Mouse (Mus musculus) heart, postnatal 10 days (tissue): ENCODE measurements around the gene 4933424G06Rik. TPM values are rescaled to one million over a fixed set of nuclear protein-coding genes. Genes with fewer than 3 reads are reported as not detected.

Experiments
- DNase-seq, 2 experiments: peaks; one replicate each; pipeline ENCODE4 v3.0.0; 2021
- intact Hi-C: fragments of 180-260 bp; cut with DNase I; formaldehyde crosslinking; loops from one replicate; pipeline ENCODE4 v1.15.1; 2025
- total RNA-seq, 2 experiments: library from RNA; stranded (reverse); gene quantifications; 2 replicates each; pipeline ENCODE4 v1.2.3; 2021

Gene 4933424G06Rik
- total RNA-seq, 2 experiments from 2014 or later: not detected

DNA sequence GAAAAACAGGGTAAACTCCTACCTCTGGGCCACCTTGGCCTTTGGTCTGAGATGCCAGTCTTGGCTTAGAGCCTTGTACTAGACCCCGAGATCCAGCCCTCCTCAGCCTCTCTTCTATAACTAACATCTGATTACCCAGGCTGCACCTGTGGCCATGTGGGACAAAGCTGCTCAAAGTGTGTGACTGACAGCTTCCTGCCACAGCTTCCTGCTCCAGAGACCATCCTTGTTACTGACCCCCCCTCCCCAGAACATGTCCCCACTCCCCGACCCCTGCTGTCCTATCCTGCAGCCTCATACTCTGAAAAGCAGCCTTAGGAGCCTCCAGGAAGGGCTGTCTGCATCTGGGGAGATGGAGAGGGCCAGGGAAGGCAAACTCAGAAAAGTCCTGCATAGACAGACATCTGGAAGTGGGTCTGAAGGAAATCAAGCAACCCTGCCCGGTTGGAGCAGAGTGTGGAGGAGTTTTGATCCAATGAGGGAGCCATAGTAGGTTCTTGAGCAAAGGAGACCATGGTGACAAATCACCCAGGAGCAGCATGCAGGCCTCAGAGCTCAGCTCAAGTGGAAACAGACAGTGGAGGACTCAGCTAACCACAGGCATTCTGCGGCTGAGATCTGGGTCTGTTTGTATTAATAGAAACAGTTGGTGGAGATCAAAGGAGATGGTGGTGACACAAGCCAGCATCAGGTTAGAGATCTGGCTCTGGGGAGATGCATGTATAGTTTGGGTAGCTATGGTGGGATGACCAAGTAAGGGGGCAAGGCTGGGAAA lies 56.7 kb downstream of the 4933424G06Rik start:
- no peak for DNase-seq
- intact Hi-C loops: no loop called here

DNA sequence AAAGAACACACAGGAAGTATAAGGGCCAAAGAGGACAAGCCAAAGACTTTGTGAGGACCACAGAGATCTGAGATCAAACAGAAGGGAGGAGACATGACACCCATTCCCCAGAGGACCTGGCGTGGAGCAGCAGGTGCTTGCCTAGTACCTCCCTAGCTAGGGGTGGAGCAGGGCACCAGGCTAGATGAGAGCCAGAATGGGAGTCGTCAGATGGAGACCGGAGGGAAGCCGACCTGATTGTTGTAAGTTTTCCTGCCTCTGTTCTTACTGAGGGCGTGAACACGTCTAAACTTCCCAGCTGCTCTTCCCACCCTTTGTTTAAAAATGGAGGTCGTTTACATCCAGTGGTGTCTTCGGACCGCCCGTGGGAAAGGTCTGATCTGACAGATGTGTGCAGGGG lies 57.4 kb downstream of the 4933424G06Rik start:
- DNase-seq: no peak
- intact Hi-C loops: no loop called here

GRCm38 (mm10) chr1:36768786-36769185 lies 58.8 kb downstream of the 4933424G06Rik start:
- DNase-seq: no peak
- intact Hi-C loops: no loop called here

DNA sequence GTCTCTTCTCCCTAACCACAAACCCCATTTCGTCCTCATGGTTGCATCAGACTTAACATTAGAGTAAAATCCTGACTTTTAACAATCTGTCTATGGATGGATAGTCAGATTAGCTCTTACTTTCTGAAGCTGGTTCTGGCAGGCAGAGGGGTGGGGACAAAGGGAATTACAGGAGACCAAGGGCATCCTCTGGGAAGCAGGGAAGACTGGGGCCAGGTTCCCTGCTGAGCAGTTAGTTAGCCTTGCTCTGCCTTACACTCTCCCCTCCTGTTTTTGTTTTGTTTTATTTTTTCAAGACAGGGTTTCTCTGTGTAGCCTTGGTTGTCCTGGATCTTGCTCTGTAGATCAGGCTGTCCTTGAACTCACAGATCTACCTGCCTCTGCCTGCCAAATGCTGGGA lies 60.0 kb downstream of the 4933424G06Rik start:
- intact Hi-C loops: no loop called here
- no peak for DNase-seq

DNA sequence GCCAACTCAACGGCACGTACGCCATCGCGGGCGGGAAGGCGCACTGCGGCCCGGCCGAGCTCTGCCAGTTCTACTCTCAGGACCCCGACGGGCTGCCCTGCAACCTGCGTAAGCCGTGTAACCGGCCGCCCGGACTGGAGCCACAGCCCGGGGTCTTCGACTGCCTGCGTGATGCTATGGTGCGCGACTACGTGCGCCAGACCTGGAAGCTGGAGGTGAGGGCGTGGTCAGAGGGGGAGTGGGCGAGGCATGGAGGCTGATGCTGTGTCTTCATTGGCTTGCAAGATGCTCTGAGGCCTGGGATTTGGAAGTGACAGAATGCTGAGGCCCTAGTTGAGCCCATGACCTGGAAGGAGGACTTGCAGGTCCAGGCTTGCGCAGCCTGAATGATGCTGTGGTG lies 61.0 kb downstream of the 4933424G06Rik start:
- intact Hi-C loops: no loop called here
- DNase-seq: no peak

DNA sequence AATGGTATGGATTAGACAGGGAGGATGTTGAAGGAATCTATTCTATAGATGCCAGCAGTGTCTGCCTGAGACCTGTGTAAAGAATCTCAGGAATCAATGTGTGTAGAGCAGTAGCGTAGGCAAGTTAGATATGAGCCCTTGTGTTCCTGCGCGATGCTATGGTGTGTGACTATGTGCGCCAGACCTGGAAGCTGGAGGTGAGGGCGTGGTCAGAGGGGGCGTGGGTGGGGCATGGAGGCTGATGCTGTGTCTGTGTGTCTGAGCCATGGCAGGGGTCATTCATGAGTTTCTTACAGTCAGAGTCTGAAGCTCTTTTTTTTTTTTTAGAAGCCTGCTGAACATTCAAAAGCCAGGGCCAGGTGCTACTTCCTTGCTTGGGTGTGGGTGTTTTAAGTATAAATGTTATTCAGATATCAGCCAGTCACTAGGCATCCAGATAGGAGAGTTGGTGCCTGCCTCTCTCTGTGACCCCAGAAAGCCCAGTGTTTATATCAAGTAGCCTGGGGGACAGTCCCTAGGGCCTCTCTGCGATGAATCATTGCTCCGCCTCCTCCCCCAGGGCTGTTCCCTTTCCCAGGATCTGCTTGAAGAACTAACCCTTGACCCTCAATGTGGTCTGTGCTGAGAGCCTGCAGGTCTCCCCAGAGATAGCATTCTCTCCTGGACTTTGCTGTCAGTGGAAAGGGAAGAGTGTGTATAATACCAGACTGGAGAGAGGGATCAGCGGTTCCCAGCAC lies 62.4 kb downstream of the 4933424G06Rik start:
- intact Hi-C loops: no loop called here
- DNase-seq: no peak

DNA sequence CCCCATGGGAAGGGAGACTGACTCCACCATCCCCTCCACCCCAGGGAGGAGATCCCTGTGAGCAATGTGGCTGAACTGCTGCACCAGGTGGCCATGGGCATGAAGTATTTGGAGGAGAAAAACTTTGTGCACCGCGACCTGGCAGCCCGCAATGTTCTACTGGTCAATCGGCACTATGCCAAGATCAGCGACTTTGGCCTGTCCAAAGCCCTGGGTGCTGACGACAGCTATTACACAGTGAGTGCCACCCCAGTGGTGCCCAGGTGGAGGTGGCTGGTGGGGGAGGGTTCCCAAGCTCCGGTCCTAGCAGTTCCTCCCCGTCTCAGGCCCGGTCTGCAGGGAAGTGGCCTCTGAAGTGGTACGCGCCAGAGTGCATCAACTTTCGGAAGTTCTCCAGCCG lies 70.8 kb downstream of the 4933424G06Rik start:
- DNase-seq: no peak
- intact Hi-C loops: loop anchor here (5.0 to 10.0 kb wide), 3 partner anchors 352 to 624 kb away; no protein-coding TSS in a partner anchor

GRCm38 (mm10) chr1:36782476-36782875 lies 72.5 kb downstream of the 4933424G06Rik start:
- peak; percentile 29 to 46 for DNase-seq
- intact Hi-C loops: loop anchor here (5.0 to 10.0 kb wide), 3 partner anchors 350 to 622 kb away; no protein-coding TSS in a partner anchor

DNA sequence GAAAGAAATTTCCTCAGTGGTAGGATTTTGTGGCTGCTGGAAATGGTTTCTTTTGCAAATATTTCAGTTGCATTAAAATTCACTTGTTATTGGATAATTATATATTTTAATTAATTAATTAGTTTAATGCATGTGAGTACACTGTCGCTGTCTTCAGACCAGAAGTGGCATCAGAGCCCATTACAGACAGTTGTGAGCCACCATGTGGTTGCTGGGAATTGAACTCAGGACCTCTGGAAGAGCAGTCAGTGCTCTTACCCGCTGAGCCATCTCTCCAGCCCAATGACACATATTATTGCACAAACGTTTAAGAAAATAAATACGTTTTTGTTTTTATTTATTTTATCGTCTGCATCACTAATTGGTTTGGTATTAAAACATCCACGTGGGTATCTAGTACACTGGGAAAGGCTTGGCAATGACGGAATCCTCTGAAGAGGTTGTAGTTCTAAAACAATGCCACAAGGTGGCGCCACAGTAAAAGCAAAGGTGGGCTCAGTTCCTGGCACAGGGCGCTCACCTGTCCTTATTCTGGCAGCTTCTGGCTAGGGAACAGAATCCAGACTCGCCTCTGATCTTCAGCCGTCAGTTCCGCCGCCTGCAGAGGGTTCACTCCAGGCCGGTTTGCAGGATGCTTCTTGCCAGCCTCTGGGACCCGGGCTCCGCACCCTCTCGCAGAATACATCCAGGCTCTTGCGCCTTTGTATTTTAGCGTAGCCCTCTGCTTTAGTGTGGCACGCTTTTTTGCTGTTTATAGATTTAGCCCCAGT lies 74.6 kb downstream of the 4933424G06Rik start:
- intact Hi-C loops: loop anchor here (1.0 to 10.0 kb wide), 4 partner anchors 348 to 620 kb away; no protein-coding TSS in a partner anchor
- peak; percentile 87 to 92 for DNase-seq

- intact Hi-C loops: loop anchor here (10.0 kb wide), 1 partner anchor 620 kb away; no protein-coding TSS in a partner anchor
- peak; percentile 14 to 30 for DNase-seq
Observed at GRCm38 (mm10) chr1:36785238-36785641, 75.3 kb downstream of the 4933424G06Rik start.

- intact Hi-C loops: loop anchor here (10.0 kb wide), 1 partner anchor 618 kb away; no protein-coding TSS in a partner anchor
- DNase-seq: no peak
Observed at GRCm38 (mm10) chr1:36786377-36786776, 76.4 kb downstream of the 4933424G06Rik start.

- no peak for DNase-seq
- intact Hi-C loops: loop anchor here (10.0 kb wide), 1 partner anchor 615 kb away; no protein-coding TSS in a partner anchor
Observed at GRCm38 (mm10) chr1:36789416-36789815, 79.5 kb downstream of the 4933424G06Rik start.

DNA sequence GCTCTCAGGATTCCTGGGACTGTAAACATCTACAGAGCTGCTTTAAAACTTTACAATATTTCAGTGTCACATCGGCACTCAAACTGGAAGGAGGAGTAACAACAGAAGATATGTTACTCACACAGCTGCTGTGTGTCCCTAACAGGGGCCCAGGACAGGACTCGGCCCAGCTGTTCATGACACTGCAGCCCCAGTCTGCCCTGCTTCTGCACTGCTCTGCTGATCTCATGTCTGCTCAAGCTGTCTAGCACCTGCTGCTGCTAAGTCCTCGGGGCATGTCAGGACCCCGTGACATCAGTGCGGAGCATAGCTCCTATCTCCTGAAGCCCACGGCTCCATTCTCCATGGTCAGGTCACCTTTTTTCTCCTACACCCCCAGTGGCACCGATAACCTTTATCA lies 86.8 kb downstream of the 4933424G06Rik start:
- peak; percentile 40 to 46 for DNase-seq
- intact Hi-C loops: no loop called here

DNA sequence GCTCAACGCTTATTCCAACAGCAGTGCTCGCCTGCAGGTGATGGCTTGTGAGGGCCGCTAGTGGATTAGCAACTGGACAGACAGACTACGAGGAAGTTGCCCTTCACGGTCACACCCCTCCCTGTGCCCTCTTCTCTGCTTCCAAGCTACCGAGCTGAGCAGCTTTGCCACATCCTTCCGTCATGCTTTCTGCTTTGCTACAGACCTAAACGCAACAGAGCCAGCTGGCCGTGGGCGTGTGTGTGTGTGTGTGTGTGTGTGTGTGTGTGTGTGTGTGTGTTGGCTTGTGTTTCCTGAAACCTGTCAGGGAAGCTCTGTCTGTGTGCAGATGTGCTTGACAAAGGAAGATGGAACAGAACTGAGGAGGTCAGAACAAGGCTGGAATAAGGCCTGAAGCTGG lies 87.5 kb downstream of the 4933424G06Rik start:
- no peak for DNase-seq
- intact Hi-C loops: no loop called here

DNA sequence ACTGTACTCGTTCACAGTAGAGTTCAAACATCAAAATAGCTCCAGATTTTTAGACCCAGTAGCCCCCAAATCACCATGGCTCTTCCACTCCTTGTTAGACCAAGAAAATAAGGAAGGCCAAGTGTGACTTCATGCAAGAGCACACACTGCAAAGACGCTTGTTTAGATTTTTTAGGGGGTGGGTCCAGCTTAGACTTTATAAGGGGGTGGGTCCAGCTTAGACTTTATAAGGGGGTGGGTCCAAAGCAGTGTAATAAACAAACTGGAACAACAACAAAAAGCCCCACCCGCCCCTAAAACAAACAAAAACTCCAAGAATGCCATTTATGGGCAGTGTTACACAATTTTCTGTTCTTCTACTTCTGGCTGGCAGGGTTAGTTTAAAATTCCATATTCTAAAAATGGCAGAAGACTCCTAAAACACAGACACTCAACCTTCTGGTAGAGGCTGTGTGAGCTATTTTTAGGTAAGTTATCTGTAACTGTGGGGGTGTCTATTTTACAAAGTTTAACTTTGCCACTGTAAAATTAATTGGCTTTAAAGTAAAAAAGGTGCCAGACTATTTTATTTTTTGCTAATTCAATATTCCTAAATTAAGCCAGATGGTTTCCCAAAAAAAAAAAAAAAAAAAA lies 90.5 kb downstream of the 4933424G06Rik start:
- intact Hi-C loops: no loop called here

GRCm38 (mm10) chr1:36804259-36804658 lies 94.3 kb downstream of the 4933424G06Rik start:
- no peak for DNase-seq
- intact Hi-C loops: no loop called here

More for the DNA sequence above, 90.5 kb downstream of the 4933424G06Rik start:
- DNase-seq: no peak

DNA sequence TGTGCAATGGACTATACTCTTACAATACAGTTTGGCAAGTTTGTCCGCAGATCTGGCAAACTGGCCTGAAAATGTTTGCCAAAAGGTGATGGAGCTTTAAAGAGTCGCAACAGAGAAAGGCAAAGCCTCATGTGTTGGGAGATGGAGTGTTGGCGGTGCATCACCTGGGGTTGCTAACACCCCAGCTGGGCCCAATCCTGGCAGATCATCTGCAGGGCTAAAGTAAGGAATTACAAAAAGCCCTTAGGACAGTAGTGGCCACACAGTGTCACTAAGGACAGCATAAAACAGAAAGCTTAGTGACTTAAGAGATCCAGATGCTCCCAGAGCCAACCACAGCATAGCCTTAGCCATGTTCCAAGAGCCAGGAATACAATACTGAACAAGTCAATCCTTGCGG lies 94.9 kb downstream of the 4933424G06Rik start:
- DNase-seq: peak in 1 of 2 experiments; percentile 15
- intact Hi-C loops: no loop called here

DNA sequence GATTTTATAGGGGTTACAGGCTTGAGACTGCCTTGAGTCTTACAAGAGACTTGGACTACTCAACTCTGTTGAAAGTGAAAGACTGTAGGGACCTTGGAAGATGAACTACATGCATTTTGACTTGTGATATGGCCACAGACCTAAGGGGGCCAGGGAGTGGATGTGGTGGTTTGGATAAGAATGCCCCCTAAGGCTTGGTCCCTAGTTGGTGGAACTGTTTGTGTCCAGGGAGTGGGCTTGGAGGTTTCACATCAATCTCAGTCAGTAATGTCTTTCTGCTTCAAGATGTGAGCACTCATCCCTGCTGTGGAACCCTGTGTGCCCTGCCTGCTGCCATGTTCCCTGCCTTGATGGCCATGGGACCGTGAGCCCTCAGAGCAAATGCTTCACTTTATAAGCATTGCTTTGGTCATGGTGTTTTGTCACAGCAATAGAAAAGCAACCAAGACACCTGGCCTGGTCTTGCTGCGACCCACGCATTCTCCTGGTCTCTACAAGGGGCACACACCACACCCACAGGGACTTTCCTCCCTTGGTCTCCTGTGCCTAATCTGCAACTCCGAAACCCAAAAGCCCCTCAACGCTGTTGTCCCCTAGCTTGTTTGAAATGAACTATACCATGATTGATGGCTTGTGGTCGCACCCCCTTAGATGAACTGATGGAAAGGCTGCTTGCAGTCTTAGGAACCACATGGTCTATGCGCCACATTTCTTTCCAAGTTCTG lies 96.4 kb downstream of the 4933424G06Rik start:
- DNase-seq: no peak
- intact Hi-C loops: no loop called here

- no peak for DNase-seq
- intact Hi-C loops: no loop called here
Observed at GRCm38 (mm10) chr1:36807086-36807485, 97.1 kb downstream of the 4933424G06Rik start.
